Mouse (Mus musculus): Measurements from ENCODE around the gene Dennd5b. TPM values are rescaled to one million over a fixed set of nuclear protein-coding genes. Genes with fewer than 3 reads are reported as not detected.

The Dennd5b gene
- total and polyA plus RNA-seq, 3 experiments: 0.65 to 1.3 TPM; not detected in 1

- Histone ChIP-seq H3K9me3 (replicated peaks; ENCODE audit: insufficient read depth, low read length) (no peaks in the 10 kb centered on the region), H3K27me3 (ENCODE audit: control insufficient read depth in 1 of 2, insufficient read depth in 2 of 2, low read length in 2 of 2) (no peaks in the 10 kb centered on the region; a peak in 1 of 4 replicates), H3K4me1 (ENCODE audit: control insufficient read depth in 1 of 2, insufficient read depth in 2 of 2, low read length in 2 of 2) (peaks cover 0 to under 1% of the 10 kb centered on the region in 2 experiments; a peak in 1 of 4 replicates), H3K27ac (ENCODE audit: control insufficient read depth, low read depth, low read length) (no peak overlapping the region), H3K36me3 (ENCODE audit: control insufficient read depth in 1 of 2, insufficient read depth in 2 of 2, low read length in 2 of 2) (no peaks in the 10 kb centered on the region; a peak in 1 of 4 replicates), H3K79me2 (ENCODE audit: control insufficient read depth, insufficient read depth, low read length, poor library complexity) (no peaks in the 10 kb centered on the region), H3K4me3 (ENCODE audit: control insufficient read depth in 1 of 2, insufficient read depth in 1 of 2, low read depth in 2 of 2, low read length in 2 of 2) (no peak overlapping the region), H3K9ac (ENCODE audit: control insufficient read depth, low read depth, low read length, poor library complexity, severe bottlenecking) (no peak overlapping the region)
- TF ChIP-seq ZC3H11A (IDR thresholded peaks at IDR 0.05; ENCODE audit: low read depth, low read length) (peak; percentile 83), EP300 (IDR thresholded peaks at IDR 0.05; ENCODE audit: low read depth in 1 of 2, low read length in 2 of 2) (no peak), SMC3 (IDR thresholded peaks at IDR 0.05; ENCODE audit: low read depth, low read length) (peak; percentile 80), CTCF (IDR thresholded peaks at IDR 0.05 in 2 of 3, conservative IDR thresholded peaks at IDR 0.05 in 1 of 3; ENCODE audit: control insufficient read depth in 1 of 3, insufficient read depth in 1 of 3, low read depth in 2 of 3, low read length in 3 of 3, poor library complexity in 1 of 3, severe bottlenecking in 1 of 3) (peak in 2 of 3 experiments; percentile 66 to 74; a peak in 4 of 6 replicates), GABPA (IDR thresholded peaks at IDR 0.05; ENCODE audit: low read depth, low read length) (no peak), RAD21 (IDR thresholded peaks at IDR 0.05; ENCODE audit: low read depth, low read length) (peak; percentile 87)
- DNase-seq (ENCODE audit: low read depth, low spot score): peak; percentile 69
Measured at GRCm38 (mm10) chr6:149119853-149120252, 18.4 kb upstream of the Dennd5b start.

GRCm38 (mm10) chr6:149118935-149119334 is 17.5 kb upstream of the Dennd5b start:
- Histone ChIP-seq H3K36me3 (ENCODE audit: control insufficient read depth in 1 of 2, insufficient read depth in 2 of 2, low read length in 2 of 2) (no peaks in the 10 kb centered on the region), H3K27me3 (ENCODE audit: control insufficient read depth in 1 of 2, insufficient read depth in 2 of 2, low read length in 2 of 2) (no peaks in the 10 kb centered on the region; a peak in 1 of 4 replicates), H3K27ac (ENCODE audit: control insufficient read depth, low read depth, low read length) (no peak overlapping the region), H3K9ac (ENCODE audit: control insufficient read depth, low read depth, low read length, poor library complexity, severe bottlenecking) (no peak overlapping the region), H3K9me3 (replicated peaks; ENCODE audit: insufficient read depth, low read length) (no peaks in the 10 kb centered on the region), H3K79me2 (ENCODE audit: control insufficient read depth, insufficient read depth, low read length, poor library complexity) (no peaks in the 10 kb centered on the region), H3K4me3 (ENCODE audit: control insufficient read depth in 1 of 2, insufficient read depth in 1 of 2, low read depth in 2 of 2, low read length in 2 of 2) (no peak overlapping the region), H3K4me1 (ENCODE audit: control insufficient read depth in 1 of 2, insufficient read depth in 2 of 2, low read length in 2 of 2) (no peaks in the 10 kb centered on the region; a peak in 1 of 4 replicates)
- no peak for TF ChIP-seq EP300 (IDR thresholded peaks at IDR 0.05; ENCODE audit: low read depth in 1 of 2, low read length in 2 of 2)
- no peak for TF ChIP-seq POLR2AphosphoS2 (IDR thresholded peaks at IDR 0.05; ENCODE audit: low read length)
- no peak for TF ChIP-seq MAFK (IDR thresholded peaks at IDR 0.05; ENCODE audit: borderline replicate concordance, low read depth, low read length)
- TF ChIP-seq MAZ (IDR thresholded peaks at IDR 0.05; ENCODE audit: low read depth, low read length): no peak
- no peak for TF ChIP-seq UBTF (IDR thresholded peaks at IDR 0.05; ENCODE audit: borderline replicate concordance, insufficient read depth, low read depth, low read length)
- no peak for DNase-seq (ENCODE audit: low read depth, low spot score)

- H3K4me3 ChIP-seq (ENCODE audit: control insufficient read depth in 1 of 2, insufficient read depth in 1 of 2, low read depth in 2 of 2, low read length in 2 of 2): no peak overlapping the region
- peak; percentile 21 for DNase-seq (ENCODE audit: low read depth, low spot score)
- TF ChIP-seq CHD2 (IDR thresholded peaks at IDR 0.05; ENCODE audit: low read length): no peak
- TF ChIP-seq USF2 (IDR thresholded peaks at IDR 0.05; ENCODE audit: borderline replicate concordance in 1 of 2, insufficient read depth in 1 of 2, low read depth in 1 of 2, low read length in 2 of 2): no peak
- no peak for TF ChIP-seq TAL1 (IDR thresholded peaks at IDR 0.05; ENCODE audit: low read length)
Measured at GRCm38 (mm10) chr6:149116992-149117391, 15.5 kb upstream of the Dennd5b start.

More at GRCm38 (mm10) chr6:149116992-149117391, 15.5 kb upstream of the Dennd5b start:
- H3K27ac ChIP-seq (ENCODE audit: control insufficient read depth, low read depth, low read length): no peak overlapping the region
- no peaks in the 10 kb centered on the region for H3K79me2 ChIP-seq (ENCODE audit: control insufficient read depth, insufficient read depth, low read length, poor library complexity)
- no peak overlapping the region for H3K9ac ChIP-seq (ENCODE audit: control insufficient read depth, low read depth, low read length, poor library complexity, severe bottlenecking)
- H3K36me3 ChIP-seq (ENCODE audit: control insufficient read depth in 1 of 2, insufficient read depth in 2 of 2, low read length in 2 of 2): no peaks in the 10 kb centered on the region
- H3K9me3 ChIP-seq (replicated peaks; ENCODE audit: insufficient read depth, low read length): no peaks in the 10 kb centered on the region
- no peaks in the 10 kb centered on the region; a peak in 1 of 4 replicates for H3K27me3 ChIP-seq (ENCODE audit: control insufficient read depth in 1 of 2, insufficient read depth in 2 of 2, low read length in 2 of 2)
- H3K4me1 ChIP-seq (ENCODE audit: control insufficient read depth in 1 of 2, insufficient read depth in 2 of 2, low read length in 2 of 2): no peaks in the 10 kb centered on the region

Data from MEL (cell line).